ENCODE assay signal across 21 mouse cellular contexts in genomic region chr3:63862716-63863115, GRCm38 (mm10). TPM values are rescaled to one million over a fixed set of nuclear protein-coding genes. Genes with fewer than 3 reads are reported as not detected.
DNase-seq lines count a peak whose midpoint lies in the region; ATAC-seq lines count a peak whose summit lies in the region.
"Had no signal": no experiment of that assay in that cellular context is flagged by ENCODE, and none has a peak within 500 bp of the region (broad histone marks: within the 10 kb centered on the region; RNA-seq: fewer than 3 reads in every experiment).

No protein-coding gene starts in this region.

- 0 out of 2 replicates have a peak overlapping the region, but pooled peaks have one; percentile 9 for H3K4me2 ChIP-seq in hindbrain, embryonic 15.5 days
- no peak overlapping the region for H3K4me2 ChIP-seq in hindbrain, embryonic 11.5 days (replicated peaks; ENCODE audit: low read depth, low read length)
- H3K4me2 ChIP-seq: liver, embryonic 11.5 days; midbrain, embryonic 12.5 days had no signal

- no peak for ATAC-seq in hindbrain, embryonic 15.5 days (ENCODE audit: low FRiP score, low read depth)
- no peak for ATAC-seq in hindbrain, embryonic 11.5 days (ENCODE audit: low FRiP score)

- H3K9me3 ChIP-seq in hindbrain, embryonic 15.5 days, result no peaks in the 10 kb centered on the region
- H3K9me3 ChIP-seq in hindbrain, embryonic 11.5 days (ENCODE audit: control insufficient read depth, low read length), result no peaks in the 10 kb centered on the region
- H3K9me3 ChIP-seq: heart, embryonic 10.5 days; limb, embryonic 10.5 days; midbrain, embryonic 12.5 days had no signal

- 69% methylated on average over 10 of the region's 10 CpGs for WGBS in hindbrain, embryonic 15.5 days
- 82% methylated on average over 10 of the region's 10 CpGs for WGBS in hindbrain, embryonic 11.5 days

- no peak overlapping the region for H3K27ac ChIP-seq in hindbrain, embryonic 15.5 days (replicated peaks)
- H3K27ac ChIP-seq in hindbrain, embryonic 11.5 days (ENCODE audit: low read depth, low read length), result no peak overlapping the region
- H3K27ac ChIP-seq: heart, embryonic 10.5 days; limb, embryonic 10.5 days; midbrain, embryonic 12.5 days had no signal

- H3K36me3 ChIP-seq in hindbrain, embryonic 15.5 days, result no peaks in the 10 kb centered on the region
- no peaks in the 10 kb centered on the region for H3K36me3 ChIP-seq in hindbrain, embryonic 11.5 days (ENCODE audit: control insufficient read depth, insufficient read depth, low read length)
- H3K36me3 ChIP-seq: heart, embryonic 10.5 days; limb, embryonic 10.5 days; midbrain, embryonic 12.5 days had no signal

- H3K4me1 ChIP-seq in hindbrain, embryonic 15.5 days (replicated peaks), result 0 out of 2 replicates have a peak, but pooled peaks cover 3% of the 10 kb centered on the region
- no peaks in the 10 kb centered on the region for H3K4me1 ChIP-seq in hindbrain, embryonic 11.5 days (replicated peaks; ENCODE audit: control insufficient read depth, insufficient read depth, low read length)
- H3K4me1 ChIP-seq: heart, embryonic 10.5 days; limb, embryonic 10.5 days; midbrain, embryonic 12.5 days had no signal

- no peak overlapping the region for H3K9ac ChIP-seq in hindbrain, embryonic 15.5 days
- H3K9ac ChIP-seq in hindbrain, embryonic 11.5 days (ENCODE audit: low read depth, low read length), result no peak overlapping the region
- H3K9ac ChIP-seq: midbrain, embryonic 12.5 days had no signal

- no peak for DNase-seq in hindbrain, embryonic 11.5 days (ENCODE audit: low spot score)
- DNase-seq in retina, postnatal 1 day, result peak; percentile 83
- no peak for DNase-seq in retina, embryonic 14.5 days (ENCODE audit: low spot score)
- DNase-seq in layer of hippocampus, adult 11-12 months (ENCODE audit: low spot score), result peak; percentile 41
- peak; percentile 17 to 32 for DNase-seq in layer of hippocampus, postnatal 36 days
- DNase-seq in embryo, embryonic 11 days, result no peak
- DNase-seq: adrenal gland, postnatal 36 days; cerebellum, adult 9-11 months; gastrocnemius, postnatal 36 days; heart, postnatal 14 days; kidney, adult 9 months; kidney, postnatal 4 days; lung, adult 2 months; lung, postnatal 4 days had no signal

- H3K4me3 ChIP-seq in hindbrain, embryonic 15.5 days, result no peak overlapping the region
- no peak overlapping the region for H3K4me3 ChIP-seq in hindbrain, embryonic 11.5 days (ENCODE audit: low read depth, low read length)
- H3K4me3 ChIP-seq: erythroblast, embryonic 14.5 days; heart, embryonic 10.5 days; limb, embryonic 10.5 days; midbrain, embryonic 12.5 days had no signal

- no peaks in the 10 kb centered on the region for H3K27me3 ChIP-seq in hindbrain, embryonic 15.5 days
- no peaks in the 10 kb centered on the region for H3K27me3 ChIP-seq in hindbrain, embryonic 11.5 days (ENCODE audit: control insufficient read depth, insufficient read depth, low read length)
- H3K27me3 ChIP-seq: midbrain, embryonic 12.5 days had no signal

RNA-seq across cellular contexts. Expression of gene Plch1, which starts 36.6 kb away (rescaled TPM):
- 7.4 and 8.5 TPM in 2 replicates for polyA plus RNA-seq in hindbrain, embryonic 15.5 days (2015; fragmentation: Nextera tagmentation; extraction: Ambion mirVana)
- polyA plus RNA-seq in hindbrain, embryonic 11.5 days (2014; fragmentation: Nextera tagmentation; extraction: Ambion mirVana), result 34.6 and 40.3 TPM in 2 replicates
- total RNA-seq in layer of hippocampus, postnatal 36 days (2021), result 1 to 10 TPM; 4.7 to 6.2 TPM
- total RNA-seq: gastrocnemius, postnatal 36 days; neutrophil, adult 5-6 weeks had no signal
- polyA plus RNA-seq: erythroblast, embryonic 14.5 days had no signal

Comparison
In these comparisons a context has a peak if more than half of its experiments do, and no peak if none do; other contexts are left out.
1. DNase-seq: peak in retina, postnatal 1 day (single experiment), layer of hippocampus, adult 11-12 months (single experiment) and layer of hippocampus, postnatal 36 days (2 of 2); none in hindbrain, embryonic 11.5 days (single experiment), retina, embryonic 14.5 days (single experiment) and embryo, embryonic 11 days (single experiment).